Mouse (Mus musculus): Measurements from ENCODE around the gene Cd68.
"Not testable (repeated sequence)": the region's sequence is repeated elsewhere in the genome, so short reads cannot be mapped to it uniquely, and the experiment has no call there.

The Cd68 gene

GRCm38 (mm10) chr11:69665457-69665960 is 444 bp downstream of the Cd68 start:
- no peak for DNase-seq

GRCm38 (mm10) chr11:69664841-69665240 is 1.1 kb downstream of the Cd68 start:
- DNase-seq, result no peak

GRCm38 (mm10) chr11:69663795-69664194 is 2.2 kb downstream of the Cd68 start:
- DNase-seq, result no peak

GRCm38 (mm10) chr11:69662967-69663671 is 2.8 kb downstream of the Cd68 start:
- DNase-seq, result no peak

- peak; percentile 95 for DNase-seq
These were observed 3.6 kb downstream of the Cd68 start, which contains the start of gene Mpdu1 for GRCm38 (mm10) chr11:69662213-69662966. Gene Mpdu1 (minus strand): TSS chr11:69662642.

GRCm38 (mm10) chr11:69661221-69661881 is 4.6 kb downstream of the Cd68 start:
- no peak for DNase-seq

- no peak for DNase-seq
These were observed 8.5 kb downstream of the Cd68 start for GRCm38 (mm10) chr11:69657462-69657881.

- DNase-seq, result no peak
These were observed 9.1 kb downstream of the Cd68 start for GRCm38 (mm10) chr11:69656617-69657461.

- DNase-seq, result no peak
These were observed 9.9 kb downstream of the Cd68 start for GRCm38 (mm10) chr11:69656065-69656455.

GRCm38 (mm10) chr11:69655264-69656064 is 10.5 kb downstream of the Cd68 start, which contains the start of gene Sox15:
Gene Sox15 (plus strand): TSS chr11:69655314.
- peak; percentile 74 for DNase-seq

- DNase-seq, result no peak
These were observed 11.2 kb downstream of the Cd68 start for GRCm38 (mm10) chr11:69654760-69655159.

GRCm38 (mm10) chr11:69653399-69653798 is 12.6 kb downstream of the Cd68 start:
- no peak for DNase-seq

GRCm38 (mm10) chr11:69645860-69646259 is 20.1 kb downstream of the Cd68 start:
- DNase-seq, result no peak

- no peak for DNase-seq
These were observed 30.5 kb downstream of the Cd68 start for GRCm38 (mm10) chr11:69635471-69635870.

- DNase-seq, result no peak
These were observed 32.7 kb downstream of the Cd68 start for GRCm38 (mm10) chr11:69633128-69633866.

- peak; percentile 100 for DNase-seq
These were observed 33.5 kb downstream of the Cd68 start, which contains the start of gene Fxr2 for GRCm38 (mm10) chr11:69632284-69633089. Gene Fxr2 (plus strand): TSS chr11:69632990.

GRCm38 (mm10) chr11:69629802-69630201 is 36.2 kb downstream of the Cd68 start:
- no peak for DNase-seq

- peak; percentile 53 for DNase-seq
These were observed 37.7 kb downstream of the Cd68 start for GRCm38 (mm10) chr11:69628286-69628685.

GRCm38 (mm10) chr11:69624339-69624738 is 41.6 kb downstream of the Cd68 start:
- DNase-seq, result not testable (repeated sequence)

GRCm38 (mm10) chr11:69623006-69623405 is 42.9 kb downstream of the Cd68 start:
- no peak for DNase-seq

All from right cerebral cortex, postnatal 25 days (tissue).